Mouse (Mus musculus) olfactory bulb, adult 2 months (tissue): ENCODE data around the gene Cdc42bpb. TPM values are rescaled to one million over a fixed set of nuclear protein-coding genes. Genes with fewer than 3 reads are reported as not detected.
A peak's percentile ranks its signal among the peaks of the same experiment; 100 is the strongest.

Experiments used
- H3K27ac ChIP-seq: fragments of 200-500 bp; 2 replicates; pipeline ENCODE4 v1.5.1; 2012; ENCODE audit warnings: low read depth, low read length; ENCODE audit not compliant: insufficient read depth
- H3K4me1 ChIP-seq: fragments of 200-500 bp; 2 replicates; pipeline ENCODE4 v1.6.1; 2012; ENCODE audit warnings: low read length; ENCODE audit not compliant: control insufficient read depth, insufficient read depth
- H3K4me3 ChIP-seq: fragments of 200-500 bp; 2 replicates; pipeline ENCODE4 v1.5.1; 2012; ENCODE audit warnings: mild to moderate bottlenecking, low read depth, low read length, moderate library complexity; ENCODE audit not compliant: insufficient read depth
- CTCF ChIP-seq: fragments of 200-500 bp; IDR thresholded peaks from 2 replicates; pipeline ENCODE4 v1.5.1; 2012; ENCODE audit warnings: low read depth, mild to moderate bottlenecking, low read length, moderate library complexity; ENCODE audit not compliant: insufficient read depth
- POLR2A ChIP-seq: fragments of 200-500 bp; IDR thresholded peaks from 2 replicates; pipeline ENCODE4 v1.6.1; 2012; ENCODE audit warnings: mild to moderate bottlenecking, low read depth, low read length, moderate library complexity; ENCODE audit not compliant: insufficient read depth
- WGBS: fragments of 180-500 bp; shearing (Covaris S2); methylation state at CpG from one replicate; pipeline ENCODE4 v1.1.7; 2018; 5-methylcytosine and 5-hydroxymethylcytosine counted together
- polyA plus RNA-seq: library from polyadenylated mRNA; stranded (reverse); fragments of >200 nt; gene quantifications from 2 replicates; pipeline ENCODE4 v1.2.4, GENCODE M21; 2012; ENCODE audit warnings: low replicate concordance; ENCODE audit not compliant: missing spikeins, insufficient read depth, insufficient read length

The Cdc42bpb gene
- polyA plus RNA-seq, 1 experiment = not detected

GRCm38 (mm10) chr12:111413300-111413699 lies 35.8 kb upstream of the Cdc42bpb start:
- Histone ChIP-seq H3K4me1 (peaks cover 41% of the 10 kb centered on the region), H3K27ac (no peak overlapping the region), H3K4me3 (peak overlapping the region; percentile 21; the same call in 1 of the 2 replicates)
- no peak for TF ChIP-seq POLR2A
- TF ChIP-seq CTCF = peak; percentile 96
- WGBS = 3% methylated on average over 21 of the region's 21 CpGs

GRCm38 (mm10) chr12:111412581-111413284 lies 35.2 kb upstream of the Cdc42bpb start:
- peaks cover 41% of the 10 kb centered on the region for H3K4me1 ChIP-seq
- 34% methylated on average over 12 of the region's 12 CpGs for WGBS
- no peak overlapping the region for H3K27ac ChIP-seq
- peak overlapping the region; percentile 21; the same call in 1 of the 2 replicates for H3K4me3 ChIP-seq
- TF ChIP-seq CTCF (no peak), POLR2A (no peak)

DNA sequence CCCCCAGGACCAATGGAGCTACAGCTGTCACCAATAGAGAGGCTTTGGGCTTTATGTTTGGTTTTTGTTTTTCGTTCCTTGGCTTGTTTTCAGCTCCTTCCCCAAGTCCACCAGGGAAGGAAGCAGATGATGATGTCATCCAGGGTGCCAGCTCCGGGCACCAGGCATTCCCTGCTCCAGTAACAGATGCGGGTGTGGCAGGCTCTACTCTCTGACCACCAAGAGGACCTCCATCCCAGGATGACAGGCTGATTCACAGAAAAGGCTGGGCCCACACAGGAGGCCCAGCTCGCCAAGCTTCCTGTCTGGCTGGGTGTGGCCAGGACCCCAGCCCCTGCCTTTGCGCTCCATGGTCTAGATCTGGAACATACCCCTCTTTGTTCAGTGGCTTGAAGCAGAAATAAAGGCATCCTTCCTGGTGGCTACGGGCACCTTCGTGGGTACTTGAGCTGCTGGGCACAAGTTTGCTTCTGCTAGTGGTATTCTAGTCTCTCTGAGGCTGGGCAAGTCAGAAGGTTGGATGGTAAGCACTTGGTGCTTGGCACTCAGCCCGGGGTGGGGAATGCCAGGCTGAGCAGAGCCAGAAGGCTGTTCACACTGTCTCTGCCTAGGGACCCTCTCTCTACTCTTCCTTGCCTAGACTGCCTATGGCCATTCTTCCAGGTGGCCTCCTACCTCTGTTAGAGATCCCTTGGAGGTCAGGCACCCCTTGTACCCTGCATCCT lies 34.3 kb upstream of the Cdc42bpb start:
- TF ChIP-seq POLR2A = no peak
- TF ChIP-seq CTCF = no peak
- whole genome bisulfite sequencing = 74% methylated on average over 8 of the region's 8 CpGs
- H3K27ac ChIP-seq = no peak overlapping the region

DNA sequence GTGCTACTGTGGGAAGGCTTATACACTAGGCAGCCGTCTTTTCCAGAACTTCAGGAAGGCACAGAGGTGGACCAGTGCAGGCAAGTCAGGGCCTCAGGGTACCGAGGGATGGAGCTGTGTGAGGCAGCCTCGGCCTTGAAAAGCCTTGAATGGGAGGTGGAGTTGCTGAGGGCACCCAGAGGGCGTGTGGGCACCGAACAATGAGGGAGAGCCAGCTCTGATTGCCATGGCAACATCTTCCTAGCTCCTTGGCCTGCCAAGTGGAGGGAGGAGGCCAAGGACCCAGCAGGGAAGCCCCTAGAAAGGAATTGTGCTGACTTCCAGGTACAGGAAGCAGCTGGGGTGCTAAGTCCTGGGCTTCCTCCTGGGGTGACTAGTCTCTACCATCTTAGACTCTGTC lies 32.1 kb upstream of the Cdc42bpb start:
- TF ChIP-seq CTCF = no peak
- no peak for TF ChIP-seq POLR2A
- no peak overlapping the region for H3K27ac ChIP-seq
- WGBS = 24% methylated on average over 5 of the region's 5 CpGs
- peaks cover 45% of the 10 kb centered on the region for H3K4me1 ChIP-seq
- no peak overlapping the region for H3K4me3 ChIP-seq

More for the DNA sequence above, 34.3 kb upstream of the Cdc42bpb start:
- H3K4me1 ChIP-seq = peaks cover 40% of the 10 kb centered on the region
- no peak overlapping the region for H3K4me3 ChIP-seq

DNA sequence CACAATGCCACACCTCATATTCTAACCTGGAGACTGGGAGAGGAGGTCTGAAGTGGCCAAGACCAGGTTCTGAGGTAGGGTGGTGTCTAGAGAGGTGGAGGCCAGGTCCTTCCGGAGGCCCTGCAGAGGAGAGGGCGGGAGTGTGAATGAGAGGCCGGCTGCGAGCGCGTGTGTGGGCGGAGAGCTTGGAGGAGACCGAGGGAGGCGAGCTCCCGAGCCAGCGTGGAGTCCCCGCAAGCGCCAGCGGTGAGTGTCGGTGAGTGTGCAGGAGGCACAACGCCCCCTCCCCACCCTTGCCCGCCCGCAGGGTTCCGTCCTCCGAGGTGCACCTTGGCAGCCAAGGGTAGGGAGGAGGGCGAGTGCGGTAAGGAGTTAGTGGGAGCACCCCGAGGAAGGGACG lies 29.1 kb upstream of the Cdc42bpb start, which contains the start of gene Lbhd2:
TSS of gene Lbhd2 (plus strand) at position 188 of the 400 bp plus-strand sequence.
- Histone ChIP-seq H3K4me1 (peaks cover 32% of the 10 kb centered on the region), H3K4me3 (peak within 1 kb of the TSS; percentile 7; the same call in 1 of the 2 replicates), H3K27ac (no peak within 1 kb of the TSS)
- TF ChIP-seq CTCF = no peak
- no peak for TF ChIP-seq POLR2A
- 5% methylated on average over 24 of the region's 24 CpGs for WGBS

GRCm38 (mm10) chr12:111404880-111405279 lies 27.4 kb upstream of the Cdc42bpb start:
- 77% methylated on average over 10 of the region's 10 CpGs for WGBS
- Histone ChIP-seq H3K4me3 (no peak overlapping the region), H3K27ac (no peak overlapping the region), H3K4me1 (peaks cover 23% of the 10 kb centered on the region)
- TF ChIP-seq POLR2A = no peak
- no peak for TF ChIP-seq CTCF

- WGBS = 32% methylated on average over 15 of the region's 15 CpGs
- TF ChIP-seq CTCF (peak; percentile 61), POLR2A (no peak)
- Histone ChIP-seq H3K4me1 (peaks cover 4% of the 10 kb centered on the region), H3K4me3 (no peak overlapping the region), H3K27ac (no peak overlapping the region)
Measured at GRCm38 (mm10) chr12:111401454-111402184, 24.1 kb upstream of the Cdc42bpb start.

DNA sequence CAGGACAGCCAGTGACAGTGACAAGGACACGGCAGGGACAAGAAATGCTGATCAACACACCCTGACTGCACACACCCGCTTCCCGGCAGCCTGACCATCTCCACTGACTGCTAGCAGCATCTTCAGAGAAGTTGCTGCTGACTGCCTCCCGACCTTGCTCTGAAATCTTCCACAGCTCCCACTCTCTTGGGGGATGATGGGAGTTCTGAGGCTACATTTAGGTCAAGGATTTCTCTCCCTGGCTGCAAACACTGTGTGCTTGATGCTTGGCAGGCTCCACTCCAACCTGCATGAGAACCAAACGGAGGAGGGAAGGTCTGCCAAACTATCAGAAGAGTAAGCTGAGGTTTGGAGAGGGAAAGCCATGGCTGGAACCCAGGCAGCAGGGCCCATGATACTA lies 19.5 kb upstream of the Cdc42bpb start:
- WGBS = 76% methylated on average over 5 of the region's 5 CpGs
- H3K4me3 ChIP-seq = no peak overlapping the region
- no peaks in the 10 kb centered on the region for H3K4me1 ChIP-seq
- H3K27ac ChIP-seq = no peak overlapping the region
- TF ChIP-seq CTCF (no peak), POLR2A (no peak)
